Mouse (Mus musculus): ENCODE results near the gene Meaf6. TPM values are rescaled to one million over a fixed set of nuclear protein-coding genes. Genes with fewer than 3 reads are reported as not detected.
A peak's percentile ranks its signal among the peaks of the same experiment; 100 is the strongest.

Meaf6 gene
- polyA plus RNA-seq, 1 experiment from 2014 or later, result 96.5 TPM

GRCm38 (mm10) chr4:125085346-125085841, 460 bp downstream of the Meaf6 start:
- Histone ChIP-seq H3K4me1 (peaks cover 31% of the 10 kb centered on the region), H3K9me3 (no peaks in the 10 kb centered on the region), H3K27me3 (ENCODE audit: poor library complexity, severe bottlenecking) (no peaks in the 10 kb centered on the region), H3K27ac (peak overlapping the region; percentile 99), H3K36me3 (replicated peaks) (peaks cover 58% of the 10 kb centered on the region), H3K4me3 (peak overlapping the region; percentile 93)
- peak; percentile 79 for DNase-seq (ENCODE audit: extremely low spot score, low spot score)
- WGBS, result 0% methylated on average over 45 of the region's 45 CpGs

GRCm38 (mm10) chr4:125093031-125093430, 8.1 kb downstream of the Meaf6 start:
- peaks cover 4% of the 10 kb centered on the region; the same call in 1 of the 2 replicates for H3K9me3 ChIP-seq
- H3K4me1 ChIP-seq, result no peaks in the 10 kb centered on the region
- WGBS, result 91% methylated on average over 5 of the region's 5 CpGs
- H3K36me3 ChIP-seq (replicated peaks), result peaks cover 83% of the 10 kb centered on the region
- DNase-seq (ENCODE audit: extremely low spot score, low spot score), result no peak
- no peak overlapping the region for H3K4me3 ChIP-seq
- no peak overlapping the region for H3K27ac ChIP-seq
- no peaks in the 10 kb centered on the region for H3K27me3 ChIP-seq (ENCODE audit: poor library complexity, severe bottlenecking)

DNA sequence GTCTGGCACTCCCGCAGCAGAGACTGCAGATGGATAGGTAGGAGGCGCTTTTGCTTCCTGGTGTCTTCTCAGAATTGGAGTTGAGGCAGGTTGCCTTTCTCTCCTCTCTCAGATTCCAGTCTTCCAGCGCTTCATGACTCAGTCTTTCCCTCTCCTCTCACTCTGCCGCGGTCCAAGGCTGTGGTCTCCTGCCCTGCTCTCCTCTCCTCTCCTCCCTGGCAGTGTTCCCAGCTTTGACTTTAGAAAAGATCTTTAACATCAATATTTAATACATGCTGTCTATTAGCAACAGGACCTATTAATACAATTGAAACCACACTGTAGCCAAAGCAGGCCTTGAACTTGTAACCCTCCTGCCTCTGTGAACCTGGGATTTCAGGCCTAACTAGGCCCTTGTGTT, 11.1 kb downstream of the Meaf6 start:
- H3K4me1 ChIP-seq, result no peaks in the 10 kb centered on the region
- peaks cover 4% of the 10 kb centered on the region; the same call in 1 of the 2 replicates for H3K9me3 ChIP-seq
- no peak for DNase-seq (ENCODE audit: extremely low spot score, low spot score)
- 96% methylated on average over 5 of the region's 5 CpGs for WGBS
- no peak overlapping the region for H3K27ac ChIP-seq
- H3K36me3 ChIP-seq (replicated peaks), result peaks cover 60% of the 10 kb centered on the region
- no peaks in the 10 kb centered on the region for H3K27me3 ChIP-seq (ENCODE audit: poor library complexity, severe bottlenecking)
- H3K4me3 ChIP-seq, result no peak overlapping the region

- Histone ChIP-seq H3K4me3 (no peak overlapping the region), H3K27me3 (ENCODE audit: poor library complexity, severe bottlenecking) (no peaks in the 10 kb centered on the region), H3K36me3 (replicated peaks) (peaks cover 57% of the 10 kb centered on the region), H3K27ac (no peak overlapping the region), H3K4me1 (no peaks in the 10 kb centered on the region), H3K9me3 (no peaks in the 10 kb centered on the region)
- DNase-seq (ENCODE audit: extremely low spot score, low spot score), result no peak
- WGBS, result 88% methylated on average over 4 of the region's 4 CpGs
Measured at GRCm38 (mm10) chr4:125097412-125097811, 12.5 kb downstream of the Meaf6 start.

- Histone ChIP-seq H3K36me3 (replicated peaks) (peaks cover 56% of the 10 kb centered on the region), H3K4me1 (no peaks in the 10 kb centered on the region), H3K27ac (no peak overlapping the region), H3K9me3 (no peaks in the 10 kb centered on the region), H3K4me3 (no peak overlapping the region), H3K27me3 (ENCODE audit: poor library complexity, severe bottlenecking) (no peaks in the 10 kb centered on the region)
- DNase-seq (ENCODE audit: extremely low spot score, low spot score), result peak; percentile 84
- 13% methylated on average over 8 of the region's 8 CpGs for WGBS
Measured at GRCm38 (mm10) chr4:125099458-125099857, 14.5 kb downstream of the Meaf6 start.

DNA sequence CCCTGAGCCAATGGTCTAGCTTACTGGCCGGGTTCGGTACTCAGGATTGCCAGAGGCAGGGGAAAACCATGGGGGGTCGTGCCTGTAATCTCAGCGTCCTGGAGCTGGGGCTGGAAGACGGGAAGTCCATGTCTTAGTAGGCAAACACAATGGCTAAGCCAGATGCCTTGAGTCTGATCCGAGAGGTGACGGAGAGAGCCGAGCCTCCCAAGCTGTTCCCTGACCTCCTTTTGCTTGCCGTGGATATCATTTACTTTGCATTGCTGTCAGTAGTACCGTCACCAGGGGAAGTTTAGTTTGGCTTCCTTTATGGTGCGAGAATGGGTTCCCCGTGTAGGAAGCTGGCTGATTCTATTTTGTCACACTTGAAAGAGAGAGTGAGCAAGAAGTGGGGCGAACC, 16.4 kb downstream of the Meaf6 start:
- DNase-seq (ENCODE audit: extremely low spot score, low spot score), result no peak
- no peaks in the 10 kb centered on the region for H3K27me3 ChIP-seq (ENCODE audit: poor library complexity, severe bottlenecking)
- WGBS, result 74% methylated on average over 13 of the region's 13 CpGs

DNA sequence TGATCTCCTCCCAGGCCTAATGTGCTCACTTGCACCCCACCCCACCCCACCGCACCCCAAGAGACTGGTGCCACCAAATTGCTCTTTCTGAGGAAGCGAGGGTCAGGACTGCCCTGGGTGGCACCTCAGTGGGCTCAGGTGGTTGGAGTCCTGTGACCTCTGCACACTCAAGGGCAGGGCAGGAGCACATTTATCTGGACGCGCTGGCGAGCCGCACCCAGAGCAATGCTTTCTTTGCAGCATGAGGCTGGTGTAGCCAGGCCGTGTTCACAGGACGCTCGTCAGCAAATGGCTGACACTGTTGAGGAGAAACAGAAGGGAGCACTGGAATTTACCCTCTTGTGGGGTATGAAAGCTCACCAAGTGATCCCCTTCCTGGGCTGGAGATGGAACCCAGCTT, 20.4 kb downstream of the Meaf6 start:
- WGBS, result 93% methylated on average over 9 of the region's 9 CpGs
- peaks cover 84% of the 10 kb centered on the region for H3K36me3 ChIP-seq (replicated peaks)

More for the DNA sequence above, 16.4 kb downstream of the Meaf6 start:
- no peaks in the 10 kb centered on the region for H3K9me3 ChIP-seq
- H3K4me3 ChIP-seq, result no peak overlapping the region
- peaks cover 59% of the 10 kb centered on the region for H3K36me3 ChIP-seq (replicated peaks)
- H3K4me1 ChIP-seq, result peaks cover 2% of the 10 kb centered on the region; the same call in 1 of the 2 replicates
- H3K27ac ChIP-seq, result no peak overlapping the region

GRCm38 (mm10) chr4:125114638-125115037, 29.7 kb downstream of the Meaf6 start:
- Histone ChIP-seq H3K27me3 (ENCODE audit: poor library complexity, severe bottlenecking) (peaks cover 3% of the 10 kb centered on the region; the same call in 1 of the 2 replicates), H3K27ac (peak overlapping the region; percentile 67; the same call in 1 of the 2 replicates), H3K4me1 (peaks cover 25% of the 10 kb centered on the region), H3K9me3 (no peaks in the 10 kb centered on the region), H3K36me3 (replicated peaks) (peaks cover 24% of the 10 kb centered on the region), H3K4me3 (no peak overlapping the region; the same call in 1 of the 2 replicates)
- DNase-seq (ENCODE audit: extremely low spot score, low spot score), result peak; percentile 74
- 15% methylated on average over 6 of the region's 6 CpGs for WGBS

More for the DNA sequence above, 20.4 kb downstream of the Meaf6 start:
- H3K27me3 ChIP-seq (ENCODE audit: poor library complexity, severe bottlenecking), result no peaks in the 10 kb centered on the region
- no peak for DNase-seq (ENCODE audit: extremely low spot score, low spot score)
- H3K4me1 ChIP-seq, result peaks cover 4% of the 10 kb centered on the region; the same call in 1 of the 2 replicates
- no peak overlapping the region for H3K4me3 ChIP-seq
- H3K27ac ChIP-seq, result no peak overlapping the region
- H3K9me3 ChIP-seq, result no peaks in the 10 kb centered on the region

DNA sequence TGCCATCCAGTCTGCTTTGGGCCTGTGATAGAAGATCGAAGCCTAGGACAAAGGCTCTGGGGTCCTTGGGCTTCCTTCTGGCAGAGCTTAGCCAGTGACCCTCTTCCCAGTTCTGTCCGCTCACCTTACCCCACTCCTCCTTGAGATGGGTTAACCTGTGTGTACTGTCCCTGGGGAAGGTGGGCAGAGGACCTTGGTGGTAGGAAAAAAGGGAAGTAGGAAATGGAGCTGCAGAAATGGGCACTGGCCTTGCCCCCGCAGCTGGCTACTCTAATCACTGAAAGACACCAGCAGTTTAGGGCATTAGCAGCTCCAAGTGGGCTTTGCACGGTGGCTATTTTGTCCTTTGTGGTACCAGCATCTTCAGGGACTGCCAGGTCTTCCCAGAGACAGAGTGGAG, 30.1 kb downstream of the Meaf6 start:
- H3K27me3 ChIP-seq (ENCODE audit: poor library complexity, severe bottlenecking), result peaks cover 7% of the 10 kb centered on the region; the same call in 1 of the 2 replicates
- H3K27ac ChIP-seq, result peak overlapping the region; percentile 67; the same call in 1 of the 2 replicates
- H3K4me1 ChIP-seq, result peaks cover 25% of the 10 kb centered on the region
- no peak for DNase-seq (ENCODE audit: extremely low spot score, low spot score)
- no peaks in the 10 kb centered on the region for H3K9me3 ChIP-seq
- H3K36me3 ChIP-seq (replicated peaks), result peaks cover 20% of the 10 kb centered on the region
- H3K4me3 ChIP-seq, result no peak overlapping the region; the same call in 1 of the 2 replicates
- 80% methylated on average over 4 of the region's 4 CpGs for WGBS

DNA sequence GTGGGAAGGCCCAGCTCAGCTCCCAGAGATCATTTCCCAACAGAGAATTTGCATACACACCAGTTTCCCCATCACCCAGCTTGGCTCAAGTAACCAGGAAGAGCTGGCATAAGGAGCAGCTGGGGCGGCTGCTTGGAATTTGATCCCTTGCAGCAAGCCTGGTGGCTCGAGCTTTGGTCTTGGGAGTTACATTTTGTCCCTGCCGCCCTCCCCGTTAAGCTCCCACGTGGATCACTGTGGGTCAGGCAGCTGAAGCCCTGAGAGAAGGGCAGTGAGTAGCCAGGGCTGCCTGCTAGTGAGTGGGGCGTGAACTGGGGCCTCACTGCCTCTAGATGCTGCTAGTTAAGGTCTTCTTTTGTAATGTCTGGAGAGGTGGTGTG, 30.8 kb downstream of the Meaf6 start:
- H3K4me3 ChIP-seq, result no peak overlapping the region
- peaks cover 14% of the 10 kb centered on the region for H3K36me3 ChIP-seq (replicated peaks)
- H3K9me3 ChIP-seq, result no peaks in the 10 kb centered on the region
- peaks cover 25% of the 10 kb centered on the region for H3K4me1 ChIP-seq
- WGBS, result 50% methylated on average over 6 of the region's 6 CpGs
- H3K27me3 ChIP-seq (ENCODE audit: poor library complexity, severe bottlenecking), result peaks cover 10% of the 10 kb centered on the region; the same call in 1 of the 2 replicates
- no peak for DNase-seq (ENCODE audit: extremely low spot score, low spot score)
- H3K27ac ChIP-seq, result no peak overlapping the region

GRCm38 (mm10) chr4:125116090-125116861, 31.3 kb downstream of the Meaf6 start:
- Histone ChIP-seq H3K36me3 (replicated peaks) (peaks cover 8% of the 10 kb centered on the region), H3K4me3 (no peak overlapping the region), H3K4me1 (peaks cover 25% of the 10 kb centered on the region), H3K9me3 (no peaks in the 10 kb centered on the region), H3K27ac (no peak overlapping the region), H3K27me3 (ENCODE audit: poor library complexity, severe bottlenecking) (peaks cover 10% of the 10 kb centered on the region; the same call in 1 of the 2 replicates)
- DNase-seq (ENCODE audit: extremely low spot score, low spot score), result no peak
- WGBS, result 82% methylated on average over 9 of the region's 9 CpGs

DNA sequence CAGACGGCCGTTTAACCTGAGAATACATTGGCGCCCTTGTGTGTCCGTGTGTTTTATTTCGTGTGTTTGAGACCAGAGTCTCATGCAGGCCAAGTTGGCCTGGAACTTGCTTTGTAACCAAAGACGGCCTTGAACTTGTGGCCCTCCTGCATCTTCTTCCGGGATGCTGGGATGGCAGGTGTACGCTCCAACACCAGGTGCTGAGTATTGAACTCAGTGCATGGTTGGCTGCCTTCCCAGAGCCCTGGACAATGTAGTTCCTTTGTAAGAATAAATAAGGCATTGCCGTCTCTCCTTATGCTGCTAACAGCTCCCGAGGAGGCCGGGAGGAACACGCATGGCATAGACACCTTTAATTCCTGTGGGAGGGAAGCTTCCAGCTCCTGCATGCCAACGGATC, 32.0 kb downstream of the Meaf6 start:
- H3K4me1 ChIP-seq, result peaks cover 26% of the 10 kb centered on the region
- H3K36me3 ChIP-seq (replicated peaks), result peaks cover 2% of the 10 kb centered on the region; the same call in 1 of the 2 replicates
- H3K27ac ChIP-seq, result no peak overlapping the region
- 88% methylated on average over 13 of the region's 13 CpGs for WGBS
- H3K27me3 ChIP-seq (ENCODE audit: poor library complexity, severe bottlenecking), result peaks cover 10% of the 10 kb centered on the region; the same call in 1 of the 2 replicates
- DNase-seq (ENCODE audit: extremely low spot score, low spot score), result no peak
- no peak overlapping the region for H3K4me3 ChIP-seq
- H3K9me3 ChIP-seq, result no peaks in the 10 kb centered on the region

- Histone ChIP-seq H3K4me3 (no peak overlapping the region), H3K36me3 (replicated peaks) (no peaks in the 10 kb centered on the region), H3K27me3 (ENCODE audit: poor library complexity, severe bottlenecking) (peaks cover 10% of the 10 kb centered on the region), H3K27ac (no peak overlapping the region), H3K4me1 (peaks cover 36% of the 10 kb centered on the region), H3K9me3 (no peaks in the 10 kb centered on the region)
- 89% methylated on average over 7 of the region's 7 CpGs for WGBS
- no peak for DNase-seq (ENCODE audit: extremely low spot score, low spot score)
Measured at GRCm38 (mm10) chr4:125117902-125118320, 33.0 kb downstream of the Meaf6 start.

Measured in forebrain, embryonic 10.5 days (tissue).